Mouse (Mus musculus): ENCODE results near the gene Cwc27.

DNA sequence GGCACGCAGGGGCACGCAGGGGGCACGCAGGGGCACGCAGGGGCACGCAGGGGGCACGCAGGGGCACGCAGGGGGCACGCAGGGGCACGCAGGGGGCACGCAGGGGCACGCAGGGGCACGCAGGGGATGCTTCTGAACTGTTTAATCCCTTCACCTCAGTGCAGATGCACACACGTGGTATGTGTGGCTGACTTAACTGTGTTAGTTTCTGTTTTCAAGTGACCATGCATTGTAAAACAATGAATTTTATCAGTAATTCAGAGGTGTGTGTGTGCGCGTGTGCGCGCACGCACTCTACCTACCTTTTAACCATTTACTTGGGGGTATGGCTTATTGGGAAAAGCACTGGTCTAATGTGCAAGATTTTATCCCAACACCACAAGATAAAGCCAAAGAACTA, 208.4 kb downstream of the Cwc27 start:
- TF ChIP-seq USF1 (IDR thresholded peaks at IDR 0.05; ENCODE audit: low read depth) (no peak), CEBPB (IDR thresholded peaks at IDR 0.05; ENCODE audit: insufficient read depth, poor library complexity, severe bottlenecking) (no peak), POLR2AphosphoS2 (IDR thresholded peaks at IDR 0.05; ENCODE audit: insufficient read length, low read depth) (no peak), MAX (IDR thresholded peaks at IDR 0.05; ENCODE audit: low read depth) (no peak), TCF12 (IDR thresholded peaks at IDR 0.05; ENCODE audit: insufficient read depth, poor library complexity, severe bottlenecking) (no peak), POLR2A (IDR thresholded peaks at IDR 0.05; ENCODE audit: insufficient read length, low read depth) (no peak), SRF (IDR thresholded peaks at IDR 0.05; ENCODE audit: control insufficient read depth, insufficient read length, low read depth) (no peak), REST (IDR thresholded peaks at IDR 0.05; ENCODE audit: insufficient read depth, insufficient read length) (no peak), TCF3 (IDR thresholded peaks at IDR 0.05; ENCODE audit: insufficient read length, low read depth) (no peak), MYOG (IDR thresholded peaks at IDR 0.05; ENCODE audit: control insufficient read depth in 1 of 3, insufficient read depth in 1 of 3, insufficient read length in 2 of 3, low read depth in 2 of 3) (no peak), E2F4 (IDR thresholded peaks at IDR 0.05; ENCODE audit: insufficient read depth) (no peak)
